Mouse (Mus musculus): Measurements from ENCODE around the gene Drosha. TPM values are rescaled to one million over a fixed set of nuclear protein-coding genes. Genes with fewer than 3 reads are reported as not detected.

Gene Drosha
- polyA plus RNA-seq, 1 experiment = 43.1 TPM

- Histone ChIP-seq H3K9me3 (peaks cover 16% of the 10 kb centered on the region), H3K36me3 (replicated peaks; ENCODE audit: low read length) (peaks cover under 1% of the 10 kb centered on the region), H3K4me3 (replicated peaks) (no peak overlapping the region), H3K27me3 (replicated peaks) (peaks cover 6% of the 10 kb centered on the region), H3K4me1 (peaks cover 9% of the 10 kb centered on the region)
- no peak for TF ChIP-seq FLI1 (IDR thresholded peaks at IDR 0.05; ENCODE audit: low read length)
- no peak for TF ChIP-seq GATA1 (IDR thresholded peaks at IDR 0.05; ENCODE audit: borderline replicate concordance, low read length)
These were observed 117.1 kb downstream of the Drosha start for GRCm38 (mm10) chr15:12941651-12942180.

GRCm38 (mm10) chr15:12942424-12942823, 117.8 kb downstream of the Drosha start:
- no peak overlapping the region for H3K4me3 ChIP-seq (replicated peaks)
- H3K9me3 ChIP-seq = peaks cover 16% of the 10 kb centered on the region
- H3K4me1 ChIP-seq = peaks cover 5% of the 10 kb centered on the region
- H3K36me3 ChIP-seq (replicated peaks; ENCODE audit: low read length) = no peaks in the 10 kb centered on the region
- TF ChIP-seq GATA1 (IDR thresholded peaks at IDR 0.05; ENCODE audit: borderline replicate concordance, low read length) (no peak), FLI1 (IDR thresholded peaks at IDR 0.05; ENCODE audit: low read length) (no peak)
- H3K27me3 ChIP-seq (replicated peaks) = peaks cover 6% of the 10 kb centered on the region

DNA sequence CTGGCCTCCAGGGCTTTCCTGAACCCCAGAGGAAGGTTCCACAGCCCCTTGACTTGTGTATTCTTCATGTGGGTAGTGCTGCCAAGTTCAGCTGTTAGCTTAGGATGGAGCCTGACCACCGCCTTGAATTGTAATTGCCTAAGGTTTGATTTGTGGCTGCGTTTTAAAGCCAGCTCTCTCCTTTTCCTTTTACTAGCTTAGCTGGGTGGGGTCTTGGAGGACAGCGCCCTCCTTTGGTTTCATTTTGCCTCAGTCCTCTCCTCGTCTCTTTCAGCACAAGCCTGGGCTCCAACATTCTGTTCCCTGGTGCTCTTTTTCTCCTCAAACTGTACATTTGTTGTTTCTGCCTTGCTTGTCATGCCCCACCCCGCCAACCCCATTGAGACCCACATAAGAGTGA, 133.4 kb downstream of the Drosha start:
- Histone ChIP-seq H3K4me3 (replicated peaks) (no peak overlapping the region), H3K4me1 (no peaks in the 10 kb centered on the region), H3K9me3 (peaks cover 15% of the 10 kb centered on the region), H3K36me3 (replicated peaks; ENCODE audit: low read length) (no peaks in the 10 kb centered on the region), H3K27me3 (replicated peaks) (no peaks in the 10 kb centered on the region)
- TF ChIP-seq FLI1 (IDR thresholded peaks at IDR 0.05; ENCODE audit: low read length) (no peak), GATA1 (IDR thresholded peaks at IDR 0.05; ENCODE audit: borderline replicate concordance, low read length) (no peak)

- TF ChIP-seq GATA1 (IDR thresholded peaks at IDR 0.05; ENCODE audit: borderline replicate concordance, low read length) (no peak), FLI1 (IDR thresholded peaks at IDR 0.05; ENCODE audit: low read length) (no peak)
- H3K4me1 ChIP-seq = no peaks in the 10 kb centered on the region
- H3K9me3 ChIP-seq = no peaks in the 10 kb centered on the region
- no peaks in the 10 kb centered on the region for H3K27me3 ChIP-seq (replicated peaks)
- no peaks in the 10 kb centered on the region for H3K36me3 ChIP-seq (replicated peaks; ENCODE audit: low read length)
- no peak overlapping the region for H3K4me3 ChIP-seq (replicated peaks)
These were observed 137.6 kb downstream of the Drosha start for GRCm38 (mm10) chr15:12962179-12962578.

- H3K36me3 ChIP-seq (replicated peaks; ENCODE audit: low read length) = no peaks in the 10 kb centered on the region
- no peaks in the 10 kb centered on the region for H3K9me3 ChIP-seq
- TF ChIP-seq GATA1 (IDR thresholded peaks at IDR 0.05; ENCODE audit: borderline replicate concordance, low read length) (no peak), FLI1 (IDR thresholded peaks at IDR 0.05; ENCODE audit: low read length) (no peak)
These were observed 140.6 kb downstream of the Drosha start for GRCm38 (mm10) chr15:12965209-12965608.

GRCm38 (mm10) chr15:12968815-12969214, 144.2 kb downstream of the Drosha start:
- Histone ChIP-seq H3K4me3 (replicated peaks) (no peak overlapping the region), H3K36me3 (replicated peaks; ENCODE audit: low read length) (no peaks in the 10 kb centered on the region), H3K27me3 (replicated peaks) (no peaks in the 10 kb centered on the region), H3K9me3 (no peaks in the 10 kb centered on the region), H3K4me1 (no peaks in the 10 kb centered on the region)
- no peak for TF ChIP-seq FLI1 (IDR thresholded peaks at IDR 0.05; ENCODE audit: low read length)
- TF ChIP-seq GATA1 (IDR thresholded peaks at IDR 0.05; ENCODE audit: borderline replicate concordance, low read length) = no peak

More at GRCm38 (mm10) chr15:12965209-12965608, 140.6 kb downstream of the Drosha start:
- Histone ChIP-seq H3K4me3 (replicated peaks) (no peak overlapping the region), H3K27me3 (replicated peaks) (no peaks in the 10 kb centered on the region), H3K4me1 (no peaks in the 10 kb centered on the region)

- H3K4me3 ChIP-seq (replicated peaks) = no peak overlapping the region
- no peaks in the 10 kb centered on the region for H3K9me3 ChIP-seq
- no peaks in the 10 kb centered on the region for H3K36me3 ChIP-seq (replicated peaks; ENCODE audit: low read length)
- no peak for TF ChIP-seq GATA1 (IDR thresholded peaks at IDR 0.05; ENCODE audit: borderline replicate concordance, low read length)
- no peak for TF ChIP-seq FLI1 (IDR thresholded peaks at IDR 0.05; ENCODE audit: low read length)
- H3K4me1 ChIP-seq = no peaks in the 10 kb centered on the region
- no peaks in the 10 kb centered on the region for H3K27me3 ChIP-seq (replicated peaks)
These were observed 147.8 kb downstream of the Drosha start for GRCm38 (mm10) chr15:12972441-12972840.

Other genes with a start within 250 kb of the Drosha start
- 1.0 and 1.1 TPM in 2 replicates for gene Pdzd2, start 84.9 kb upstream of the Drosha start, polyA plus RNA-seq (2012; ENCODE audit: insufficient read depth, low replicate concordance)
- 2.2 and 2.7 TPM in 2 replicates for gene 6030458C11Rik, start 166 bp upstream of the Drosha start, polyA plus RNA-seq (2012; ENCODE audit: insufficient read depth, low replicate concordance)